Mouse (Mus musculus): ENCODE measurements around the gene Vps18. TPM values are rescaled to one million over a fixed set of nuclear protein-coding genes. Genes with fewer than 3 reads are reported as not detected.

Vps18 gene
- total and polyA plus RNA-seq, 3 experiments, result 10.2 to 12.2 (median 12.2) TPM

DNA sequence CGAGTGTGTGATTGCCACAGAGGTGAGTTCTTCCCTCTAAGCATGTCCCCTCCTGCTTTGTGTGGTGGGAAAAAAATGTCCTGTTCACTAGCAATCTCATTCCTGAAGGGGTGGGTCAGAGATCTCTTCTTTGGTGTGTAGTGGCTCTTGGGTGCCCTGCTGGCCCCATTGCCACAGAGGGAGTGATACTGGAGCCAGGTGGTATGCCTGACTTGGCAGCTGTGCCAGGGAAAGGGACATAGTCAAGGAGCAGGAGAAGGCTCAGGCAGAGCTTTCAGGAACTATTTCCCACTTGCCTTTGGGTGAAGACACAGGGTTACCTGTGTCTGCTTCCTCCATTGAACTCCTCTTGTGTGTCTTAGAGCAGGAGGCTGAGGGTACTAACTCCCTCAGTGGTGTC lies 45.6 kb downstream of the Vps18 start:
- TF ChIP-seq CTCF (IDR thresholded peaks at IDR 0.05), result no peak
- TF ChIP-seq POLR2A (IDR thresholded peaks at IDR 0.05; ENCODE audit: insufficient read depth, low read depth, low read length), result no peak
- TF ChIP-seq EP300 (IDR thresholded peaks at IDR 0.05; ENCODE audit: insufficient read depth, low read depth, low read length), result no peak
- Histone ChIP-seq H3K9ac (ENCODE audit: low read depth, low read length) (peak overlapping the region; percentile 14; the same call in 1 of the 2 replicates), H3K4me1 (ENCODE audit: control insufficient read depth, insufficient read depth, low read length) (peaks cover 12% of the 10 kb centered on the region), H3K36me3 (ENCODE audit: control insufficient read depth, insufficient read depth, low read length) (peaks cover 16% of the 10 kb centered on the region), H3K79me2 (replicated peaks; ENCODE audit: control insufficient read depth, insufficient read depth, low read length) (0 out of 2 replicates have a peak, but pooled peaks cover 2% of the 10 kb centered on the region), H3K27ac (peak overlapping the region; percentile 90), H3K27me3 (ENCODE audit: control insufficient read depth, insufficient read depth, low read length) (no peaks in the 10 kb centered on the region), H3K4me3 (peak overlapping the region; percentile 19)
- DNase-seq, result no peak
- 43% methylated on average over 1 of the region's 1 CpGs for WGBS
- intact Hi-C loops (cut with DNase I), result no loop called here

DNA sequence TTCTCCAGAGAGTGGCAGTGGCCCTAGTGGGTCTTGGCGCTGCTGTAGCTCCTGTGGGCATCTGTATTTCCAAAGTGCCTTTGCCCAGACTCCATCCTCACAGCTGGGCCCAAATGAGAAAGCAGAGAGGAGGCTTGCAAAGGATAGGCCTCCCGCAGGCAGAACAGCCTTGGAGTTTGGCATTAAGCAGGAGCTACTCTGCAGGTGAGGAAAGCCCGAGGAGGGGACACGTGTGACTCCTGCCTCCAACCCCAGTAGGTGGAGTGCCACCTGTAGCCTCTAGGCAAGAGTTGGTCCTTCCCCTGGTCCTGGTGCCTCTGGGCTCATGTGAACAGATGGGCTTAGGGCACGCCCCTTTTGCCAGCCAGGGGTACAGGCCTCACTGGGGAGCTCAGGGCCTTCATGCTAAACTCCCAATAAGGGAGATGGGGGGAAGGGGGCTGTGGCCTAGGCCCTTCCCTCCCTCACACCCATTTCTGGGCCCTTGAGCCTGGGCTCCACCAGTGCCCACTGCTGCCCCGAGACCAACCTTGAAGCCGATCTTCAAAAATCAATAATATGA lies 46.5 kb downstream of the Vps18 start:
- DNase-seq, result no peak
- H3K27me3 ChIP-seq (ENCODE audit: control insufficient read depth, insufficient read depth, low read length), result no peaks in the 10 kb centered on the region
- H3K27ac ChIP-seq, result peak overlapping the region; percentile 90
- peaks cover 11% of the 10 kb centered on the region for H3K4me1 ChIP-seq (ENCODE audit: control insufficient read depth, insufficient read depth, low read length)
- H3K79me2 ChIP-seq (replicated peaks; ENCODE audit: control insufficient read depth, insufficient read depth, low read length), result 0 out of 2 replicates have a peak, but pooled peaks cover 2% of the 10 kb centered on the region
- TF ChIP-seq CTCF (IDR thresholded peaks at IDR 0.05) (no peak), POLR2A (IDR thresholded peaks at IDR 0.05; ENCODE audit: insufficient read depth, low read depth, low read length) (no peak), EP300 (IDR thresholded peaks at IDR 0.05; ENCODE audit: insufficient read depth, low read depth, low read length) (no peak)
- H3K4me3 ChIP-seq, result peak overlapping the region; percentile 19
- intact Hi-C loops (cut with DNase I), result no loop called here
- WGBS, result 71% methylated on average over 7 of the region's 7 CpGs
- H3K36me3 ChIP-seq (ENCODE audit: control insufficient read depth, insufficient read depth, low read length), result peaks cover 16% of the 10 kb centered on the region
- H3K9ac ChIP-seq (ENCODE audit: low read depth, low read length), result no peak overlapping the region

DNA sequence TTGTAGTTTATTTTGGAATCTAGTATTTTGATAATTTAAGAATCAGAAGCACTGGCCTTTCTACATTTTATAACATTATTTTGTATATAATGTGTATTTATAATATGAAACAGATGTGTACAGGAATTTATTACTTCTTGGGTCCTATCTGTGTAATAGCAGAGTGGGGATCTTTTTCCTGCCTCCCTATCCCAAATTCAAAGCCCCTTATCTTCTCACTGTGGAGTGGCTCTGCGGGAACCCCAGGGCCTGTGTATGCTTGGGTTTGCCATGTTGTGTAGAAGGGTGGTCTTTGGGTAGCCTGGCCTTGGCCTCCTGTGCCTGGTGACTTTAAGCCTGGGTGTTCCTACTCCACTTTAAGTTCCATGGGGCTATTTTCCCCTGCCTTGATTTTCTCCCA lies 47.0 kb downstream of the Vps18 start:
- WGBS, result 43% methylated on average over 1 of the region's 1 CpGs
- Histone ChIP-seq H3K4me3 (peak overlapping the region; percentile 19), H3K79me2 (replicated peaks; ENCODE audit: control insufficient read depth, insufficient read depth, low read length) (0 out of 2 replicates have a peak, but pooled peaks cover under 1% of the 10 kb centered on the region), H3K27me3 (ENCODE audit: control insufficient read depth, insufficient read depth, low read length) (no peaks in the 10 kb centered on the region), H3K27ac (peak overlapping the region; percentile 90), H3K4me1 (ENCODE audit: control insufficient read depth, insufficient read depth, low read length) (peaks cover 10% of the 10 kb centered on the region), H3K36me3 (ENCODE audit: control insufficient read depth, insufficient read depth, low read length) (peaks cover 16% of the 10 kb centered on the region), H3K9ac (ENCODE audit: low read depth, low read length) (no peak overlapping the region; the same call in 1 of the 2 replicates)
- intact Hi-C loops (cut with DNase I), result no loop called here
- TF ChIP-seq EP300 (IDR thresholded peaks at IDR 0.05; ENCODE audit: insufficient read depth, low read depth, low read length), result no peak
- TF ChIP-seq CTCF (IDR thresholded peaks at IDR 0.05), result no peak
- TF ChIP-seq POLR2A (IDR thresholded peaks at IDR 0.05; ENCODE audit: insufficient read depth, low read depth, low read length), result no peak
- no peak for DNase-seq

DNA sequence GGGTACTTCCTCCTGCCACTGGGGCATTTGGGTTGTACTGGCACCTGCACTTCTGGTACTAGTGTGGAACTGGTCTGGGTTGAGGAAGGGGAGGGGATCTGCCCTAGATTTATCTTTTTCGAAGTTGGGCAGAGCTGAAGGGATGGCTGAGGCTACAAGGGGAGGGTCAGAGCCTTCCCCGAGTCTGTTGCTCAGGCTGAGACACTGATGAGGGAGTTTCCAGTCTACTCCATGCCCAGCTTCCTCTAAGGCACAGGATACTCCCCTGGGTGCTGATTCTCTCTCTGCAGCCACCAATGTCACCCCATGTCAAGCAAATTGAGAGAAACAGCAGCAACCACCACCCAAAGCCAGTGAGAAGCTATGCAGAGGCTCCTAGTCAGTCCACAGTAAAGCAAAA lies 47.5 kb downstream of the Vps18 start:
- peak overlapping the region; percentile 19 for H3K4me3 ChIP-seq
- intact Hi-C loops (cut with DNase I), result loop anchor here (1.0 to 2.0 kb wide), 3 partner anchors 9 to 75 kb away; no protein-coding TSS in a partner anchor
- WGBS, result 32% methylated on average over 2 of the region's 2 CpGs

DNA sequence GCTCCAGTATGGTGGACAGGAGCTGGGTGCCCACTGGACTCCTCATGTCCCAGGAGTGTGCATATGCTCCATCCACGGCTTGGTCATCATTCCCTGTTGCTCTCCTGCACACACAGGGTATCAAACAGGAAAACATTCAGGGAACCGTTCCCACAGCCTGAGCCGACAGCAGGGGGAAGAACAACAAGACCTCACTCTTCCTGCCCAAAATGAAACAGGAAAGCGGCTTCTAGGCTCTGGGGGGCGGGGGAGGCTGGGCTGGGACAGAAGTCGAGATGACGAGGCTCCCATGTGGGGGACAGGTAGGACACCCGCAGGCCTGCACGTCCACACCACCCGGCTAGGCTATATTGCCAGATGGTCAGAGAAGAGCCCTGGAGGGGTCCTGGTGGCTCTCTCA lies 47.9 kb downstream of the Vps18 start:
- peak overlapping the region; percentile 13 for H3K9ac ChIP-seq (ENCODE audit: low read depth, low read length)
- intact Hi-C loops (cut with DNase I), result loop anchor here (1.0 to 2.0 kb wide), 3 partner anchors 9 to 75 kb away; no protein-coding TSS in a partner anchor

More for the DNA sequence above, 47.5 kb downstream of the Vps18 start:
- H3K27me3 ChIP-seq (ENCODE audit: control insufficient read depth, insufficient read depth, low read length), result no peaks in the 10 kb centered on the region
- H3K27ac ChIP-seq, result peak overlapping the region; percentile 90
- H3K79me2 ChIP-seq (replicated peaks; ENCODE audit: control insufficient read depth, insufficient read depth, low read length), result no peaks in the 10 kb centered on the region
- DNase-seq, result no peak
- H3K9ac ChIP-seq (ENCODE audit: low read depth, low read length), result peak overlapping the region; percentile 13
- peaks cover 16% of the 10 kb centered on the region for H3K36me3 ChIP-seq (ENCODE audit: control insufficient read depth, insufficient read depth, low read length)
- H3K4me1 ChIP-seq (ENCODE audit: control insufficient read depth, insufficient read depth, low read length), result peaks cover 9% of the 10 kb centered on the region
- no peak for TF ChIP-seq EP300 (IDR thresholded peaks at IDR 0.05; ENCODE audit: insufficient read depth, low read depth, low read length)
- no peak for TF ChIP-seq CTCF (IDR thresholded peaks at IDR 0.05)
- no peak for TF ChIP-seq POLR2A (IDR thresholded peaks at IDR 0.05; ENCODE audit: insufficient read depth, low read depth, low read length)

More for the DNA sequence above, 47.9 kb downstream of the Vps18 start:
- Histone ChIP-seq H3K27ac (peak overlapping the region; percentile 90), H3K4me3 (peak overlapping the region; percentile 23), H3K27me3 (ENCODE audit: control insufficient read depth, insufficient read depth, low read length) (no peaks in the 10 kb centered on the region), H3K36me3 (ENCODE audit: control insufficient read depth, insufficient read depth, low read length) (peaks cover 11% of the 10 kb centered on the region), H3K4me1 (ENCODE audit: control insufficient read depth, insufficient read depth, low read length) (peaks cover 9% of the 10 kb centered on the region), H3K79me2 (replicated peaks; ENCODE audit: control insufficient read depth, insufficient read depth, low read length) (no peaks in the 10 kb centered on the region)
- DNase-seq, result peak; percentile 61 to 67
- TF ChIP-seq POLR2A (IDR thresholded peaks at IDR 0.05; ENCODE audit: insufficient read depth, low read depth, low read length) (peak; percentile 45; the same call in 1 of the 2 replicates), EP300 (IDR thresholded peaks at IDR 0.05; ENCODE audit: insufficient read depth, low read depth, low read length) (peak; percentile 89), CTCF (IDR thresholded peaks at IDR 0.05) (0 out of 2 replicates have a peak, but pooled peaks have one; percentile 5)
- WGBS, result 51% methylated on average over 10 of the region's 10 CpGs

Data from heart, adult 2 months (tissue).